Mouse (Mus musculus): ENCODE measurements around the gene Arhgap10. TPM values are rescaled to one million over a fixed set of nuclear protein-coding genes. Genes with fewer than 3 reads are reported as not detected.

Gene Arhgap10
- polyA plus RNA-seq (2014; fragmentation: Illumina TruSeq; extraction: RNeasy Lipid Tissue Mini Kit (QIAGEN cat#74804)): 56.3 TPM

GRCm38 (mm10) chr8:77517301-77518200 is at the start of gene Arhgap10:
Arhgap10 (minus strand) TSS chr8:77517953.

GRCm38 (mm10) chr8:77549121-77549706 is 31.5 kb upstream of the Arhgap10 start, which contains the start of gene Prmt9:
Prmt9 (plus strand) TSS chr8:77549397.

Other genes with a start within 250 kb of the Arhgap10 start
- gene Prmt9, start 31.4 kb upstream of the Arhgap10 start, polyA plus RNA-seq (2014; fragmentation: Illumina TruSeq; extraction: RNeasy Lipid Tissue Mini Kit (QIAGEN cat#74804)): 34.6 TPM
- gene Tmem184c, start 92.7 kb upstream of the Arhgap10 start, polyA plus RNA-seq (2014; fragmentation: Illumina TruSeq; extraction: RNeasy Lipid Tissue Mini Kit (QIAGEN cat#74804)): 159 TPM
- 82.4 TPM for gene Ednra, start 206.5 kb upstream of the Arhgap10 start, polyA plus RNA-seq (2014; fragmentation: Illumina TruSeq; extraction: RNeasy Lipid Tissue Mini Kit (QIAGEN cat#74804))